Mouse (Mus musculus) liver, embryonic 16.5 days (tissue): Measurements from ENCODE around the gene Pik3c2g. TPM values are rescaled to one million over a fixed set of nuclear protein-coding genes. Genes with fewer than 3 reads are reported as not detected.

Experiments
- ATAC-seq: fragments of 200-750 bp; cut with Nextera tagmentation; 2 replicates; pipeline ENCODE4 v1.8.0; 2017; ENCODE audit warnings: low read depth, mild to moderate bottlenecking, moderate number of reproducible peaks, moderate library complexity
- H3K27ac ChIP-seq: fragments of 300-500 bp; sonication (generic); 2 replicates; pipeline ENCODE4 v1.5.1; 2014; ENCODE audit warnings: mild to moderate bottlenecking, low read length
- H3K27me3 ChIP-seq: fragments of 300-500 bp; sonication (generic); 2 replicates; pipeline ENCODE4 v1.6.1; 2014; ENCODE audit warnings: low read depth, low read length, mixed read lengths; ENCODE audit not compliant: control insufficient read depth, insufficient read depth
- H3K36me3 ChIP-seq: fragments of 300-500 bp; sonication (generic); 2 replicates; pipeline ENCODE4 v1.6.1; 2014; ENCODE audit warnings: mild to moderate bottlenecking; ENCODE audit not compliant: control insufficient read depth, insufficient read depth
- H3K4me1 ChIP-seq: fragments of 300-500 bp; sonication (generic); 2 replicates; pipeline ENCODE4 v1.6.1; 2014; ENCODE audit warnings: low read depth, low read length, mixed read lengths; ENCODE audit not compliant: control insufficient read depth
- H3K4me2 ChIP-seq: fragments of 300-500 bp; sonication (generic); 2 replicates; pipeline ENCODE4 v1.6.1; 2014; ENCODE audit warnings: low read depth, low read length, mixed read lengths
- H3K4me3 ChIP-seq: fragments of 300-500 bp; sonication (generic); 2 replicates; pipeline ENCODE4 v1.5.1; 2014; ENCODE audit warnings: low read depth, mild to moderate bottlenecking, low read length
- H3K9ac ChIP-seq: fragments of 300-500 bp; sonication (generic); 2 replicates; pipeline ENCODE4 v1.6.1; 2014; ENCODE audit warnings: low read depth, low read length
- H3K9me3 ChIP-seq: fragments of 300-500 bp; sonication (generic); replicated peaks from 2 replicates; pipeline ENCODE4 v1.6.1; 2016; ENCODE audit warnings: low read length; ENCODE audit not compliant: control insufficient read depth
- WGBS: fragments of 180-500 bp; shearing (Covaris S2); extraction: QIAGEN DNeasy Blood & Tissue Kit; methylation state at CpG from one replicate; pipeline ENCODE4 v1.1.7; 2014; ENCODE audit not compliant: insufficient replicate concordance; 5-methylcytosine and 5-hydroxymethylcytosine counted together
- polyA plus RNA-seq: library from polyadenylated mRNA; unstranded; fragments of >200 nt; fragmentation: Nextera tagmentation; extraction: Ambion mirVana; gene quantifications from 2 replicates; pipeline ENCODE4 v1.2.1, GENCODE M21; 2015

Pik3c2g gene
- polyA plus RNA-seq, 1 experiment from 2014 or later = 5.7 TPM

- Histone ChIP-seq H3K4me3 (no peak overlapping the region), H3K9ac (no peak overlapping the region), H3K9me3 (no peaks in the 10 kb centered on the region), H3K4me1 (no peaks in the 10 kb centered on the region), H3K4me2 (no peak overlapping the region), H3K36me3 (no peaks in the 10 kb centered on the region), H3K27ac (no peak overlapping the region), H3K27me3 (no peaks in the 10 kb centered on the region)
- 66% methylated on average over 6 of the region's 6 CpGs for WGBS
- ATAC-seq = no peak
Observed at GRCm38 (mm10) chr6:139989075-139989474, 402.1 kb downstream of the Pik3c2g start.

DNA sequence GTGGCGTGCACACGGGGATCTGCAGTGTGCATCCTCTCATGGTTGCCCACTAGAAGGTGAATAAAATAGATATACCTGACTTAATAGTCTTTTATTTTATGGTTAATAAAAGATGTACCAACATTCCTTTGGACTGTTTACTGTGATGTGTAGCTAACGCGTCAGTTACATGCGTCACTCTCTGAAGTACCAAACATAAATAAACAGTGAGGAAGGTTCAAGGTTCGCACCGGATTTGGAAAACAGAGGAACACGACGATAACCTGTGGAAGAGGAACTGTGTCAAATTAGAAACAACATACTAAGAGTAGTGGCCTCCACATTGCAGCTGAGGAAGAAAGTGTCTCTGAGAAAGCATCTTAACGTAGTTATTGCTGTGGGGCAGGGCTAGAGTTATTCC, 402.6 kb downstream of the Pik3c2g start:
- Histone ChIP-seq H3K27ac (no peak overlapping the region), H3K4me1 (no peaks in the 10 kb centered on the region), H3K9ac (no peak overlapping the region), H3K27me3 (no peaks in the 10 kb centered on the region), H3K36me3 (no peaks in the 10 kb centered on the region), H3K4me3 (no peak overlapping the region), H3K4me2 (no peak overlapping the region), H3K9me3 (no peaks in the 10 kb centered on the region)
- WGBS = 70% methylated on average over 10 of the region's 10 CpGs
- no peak for ATAC-seq

- ATAC-seq = no peak
- Histone ChIP-seq H3K27ac (no peak overlapping the region), H3K36me3 (no peaks in the 10 kb centered on the region), H3K4me2 (no peak overlapping the region), H3K4me1 (no peaks in the 10 kb centered on the region), H3K9ac (no peak overlapping the region), H3K9me3 (peaks cover 2% of the 10 kb centered on the region), H3K4me3 (no peak overlapping the region), H3K27me3 (no peaks in the 10 kb centered on the region)
- WGBS = 36% methylated on average over 3 of the region's 3 CpGs
Observed at GRCm38 (mm10) chr6:140005181-140005580, 418.2 kb downstream of the Pik3c2g start.

Other genes with a start within 250 kb of the Pik3c2g start
- gene Rergl, start 85.2 kb upstream of the Pik3c2g start, polyA plus RNA-seq = not detected in 2 replicates